Mouse (Mus musculus): ENCODE measurements around the gene Rrp36. TPM values are rescaled to one million over a fixed set of nuclear protein-coding genes. Genes with fewer than 3 reads are reported as not detected.

The Rrp36 gene
- polyA plus RNA-seq, 1 experiment from 2014 or later, result 70.0 TPM

GRCm38 (mm10) chr17:46703971-46704886, 30.1 kb upstream of the Rrp36 start:
- Histone ChIP-seq H3K4me3 (replicated peaks) (peak overlapping the region; percentile 89), H3K4me1 (replicated peaks) (peaks cover 36% of the 10 kb centered on the region), H3K4me2 (peak overlapping the region; percentile 87), H3K9me3 (no peaks in the 10 kb centered on the region), H3K36me3 (peaks cover 16% of the 10 kb centered on the region), H3K27me3 (no peaks in the 10 kb centered on the region), H3K27ac (peak overlapping the region; percentile 93), H3K9ac (replicated peaks) (peak overlapping the region; percentile 91)
- WGBS, result 5% methylated on average over 40 of the region's 41 CpGs
- peak; percentile 76 for ATAC-seq (ENCODE audit: insufficient number of reproducible peaks, insufficient read depth, low FRiP score, low TSS enrichment, low read depth)

GRCm38 (mm10) chr17:46702506-46702905, 28.4 kb upstream of the Rrp36 start:
- Histone ChIP-seq H3K36me3 (peaks cover 33% of the 10 kb centered on the region), H3K4me3 (replicated peaks) (0 out of 2 replicates have a peak overlapping the region, but pooled peaks have one; percentile 89), H3K9me3 (no peaks in the 10 kb centered on the region), H3K27me3 (no peaks in the 10 kb centered on the region), H3K27ac (no peak overlapping the region), H3K4me1 (replicated peaks) (peaks cover 36% of the 10 kb centered on the region), H3K4me2 (peak overlapping the region; percentile 87), H3K9ac (replicated peaks) (peak overlapping the region; percentile 91; the same call in 1 of the 2 replicates)
- no peak for ATAC-seq (ENCODE audit: insufficient number of reproducible peaks, insufficient read depth, low FRiP score, low TSS enrichment, low read depth)
- 88% methylated on average over 5 of the region's 5 CpGs for WGBS

- Histone ChIP-seq H3K27ac (0 out of 2 replicates have a peak overlapping the region, but pooled peaks have one; percentile 7), H3K4me3 (replicated peaks) (no peak overlapping the region), H3K36me3 (peaks cover 37% of the 10 kb centered on the region), H3K9ac (replicated peaks) (peak overlapping the region; percentile 24; the same call in 1 of the 2 replicates), H3K4me1 (replicated peaks) (peaks cover 36% of the 10 kb centered on the region), H3K27me3 (no peaks in the 10 kb centered on the region), H3K4me2 (0 out of 2 replicates have a peak overlapping the region, but pooled peaks have one; percentile 87), H3K9me3 (no peaks in the 10 kb centered on the region)
- 87% methylated on average over 12 of the region's 12 CpGs for WGBS
- ATAC-seq (ENCODE audit: insufficient number of reproducible peaks, insufficient read depth, low FRiP score, low TSS enrichment, low read depth), result no peak
Observed at GRCm38 (mm10) chr17:46702100-46702499, 27.9 kb upstream of the Rrp36 start.

GRCm38 (mm10) chr17:46701489-46701888, 27.3 kb upstream of the Rrp36 start:
- Histone ChIP-seq H3K4me3 (replicated peaks) (no peak overlapping the region), H3K27me3 (no peaks in the 10 kb centered on the region), H3K9ac (replicated peaks) (peak overlapping the region; percentile 24; the same call in 1 of the 2 replicates), H3K36me3 (peaks cover 40% of the 10 kb centered on the region), H3K9me3 (no peaks in the 10 kb centered on the region), H3K4me1 (replicated peaks) (peaks cover 35% of the 10 kb centered on the region), H3K4me2 (no peak overlapping the region), H3K27ac (0 out of 2 replicates have a peak overlapping the region, but pooled peaks have one; percentile 7)
- no peak for ATAC-seq (ENCODE audit: insufficient number of reproducible peaks, insufficient read depth, low FRiP score, low TSS enrichment, low read depth)
- 86% methylated on average over 12 of the region's 12 CpGs for WGBS

GRCm38 (mm10) chr17:46699912-46700311, 25.8 kb upstream of the Rrp36 start:
- Histone ChIP-seq H3K9me3 (no peaks in the 10 kb centered on the region), H3K27me3 (no peaks in the 10 kb centered on the region), H3K4me1 (replicated peaks) (peaks cover 24% of the 10 kb centered on the region), H3K36me3 (peaks cover 47% of the 10 kb centered on the region), H3K4me2 (no peak overlapping the region), H3K27ac (no peak overlapping the region), H3K4me3 (replicated peaks) (no peak overlapping the region), H3K9ac (replicated peaks) (no peak overlapping the region)
- ATAC-seq (ENCODE audit: insufficient number of reproducible peaks, insufficient read depth, low FRiP score, low TSS enrichment, low read depth), result no peak
- 70% methylated on average over 3 of the region's 3 CpGs for WGBS

GRCm38 (mm10) chr17:46699245-46699644, 25.1 kb upstream of the Rrp36 start:
- Histone ChIP-seq H3K27ac (no peak overlapping the region), H3K4me2 (no peak overlapping the region), H3K4me1 (replicated peaks) (peaks cover 24% of the 10 kb centered on the region), H3K4me3 (replicated peaks) (no peak overlapping the region), H3K9me3 (no peaks in the 10 kb centered on the region), H3K27me3 (no peaks in the 10 kb centered on the region), H3K9ac (replicated peaks) (no peak overlapping the region), H3K36me3 (peaks cover 47% of the 10 kb centered on the region)
- ATAC-seq (ENCODE audit: insufficient number of reproducible peaks, insufficient read depth, low FRiP score, low TSS enrichment, low read depth), result no peak
- 46% methylated on average over 5 of the region's 5 CpGs for WGBS

GRCm38 (mm10) chr17:46698515-46698914, 24.4 kb upstream of the Rrp36 start:
- WGBS, result 84% methylated on average over 6 of the region's 6 CpGs
- Histone ChIP-seq H3K4me1 (replicated peaks) (peaks cover 18% of the 10 kb centered on the region), H3K4me2 (no peak overlapping the region), H3K36me3 (peaks cover 53% of the 10 kb centered on the region), H3K27ac (no peak overlapping the region), H3K4me3 (replicated peaks) (no peak overlapping the region), H3K9me3 (no peaks in the 10 kb centered on the region), H3K9ac (replicated peaks) (no peak overlapping the region), H3K27me3 (no peaks in the 10 kb centered on the region)
- ATAC-seq (ENCODE audit: insufficient number of reproducible peaks, insufficient read depth, low FRiP score, low TSS enrichment, low read depth), result no peak

GRCm38 (mm10) chr17:46694517-46695063, 20.4 kb upstream of the Rrp36 start:
- Histone ChIP-seq H3K27me3 (no peaks in the 10 kb centered on the region), H3K4me2 (no peak overlapping the region), H3K9ac (replicated peaks) (no peak overlapping the region), H3K4me3 (replicated peaks) (no peak overlapping the region), H3K36me3 (peaks cover 64% of the 10 kb centered on the region), H3K9me3 (no peaks in the 10 kb centered on the region), H3K27ac (no peak overlapping the region), H3K4me1 (replicated peaks) (no peaks in the 10 kb centered on the region)
- ATAC-seq (ENCODE audit: insufficient number of reproducible peaks, insufficient read depth, low FRiP score, low TSS enrichment, low read depth), result no peak
- WGBS, result 58% methylated on average over 1 of the region's 1 CpGs

- WGBS, result 95% methylated on average over 2 of the region's 2 CpGs
- Histone ChIP-seq H3K9me3 (no peaks in the 10 kb centered on the region), H3K4me3 (replicated peaks) (no peak overlapping the region), H3K4me1 (replicated peaks) (no peaks in the 10 kb centered on the region), H3K27ac (no peak overlapping the region), H3K27me3 (no peaks in the 10 kb centered on the region), H3K4me2 (no peak overlapping the region), H3K36me3 (peaks cover 55% of the 10 kb centered on the region), H3K9ac (replicated peaks) (no peak overlapping the region)
- ATAC-seq (ENCODE audit: insufficient number of reproducible peaks, insufficient read depth, low FRiP score, low TSS enrichment, low read depth), result no peak
Observed at GRCm38 (mm10) chr17:46691390-46691789, 17.2 kb upstream of the Rrp36 start.

- Histone ChIP-seq H3K4me3 (replicated peaks) (no peak overlapping the region), H3K27ac (no peak overlapping the region), H3K9me3 (no peaks in the 10 kb centered on the region), H3K36me3 (peaks cover 56% of the 10 kb centered on the region), H3K27me3 (no peaks in the 10 kb centered on the region), H3K9ac (replicated peaks) (no peak overlapping the region), H3K4me2 (no peak overlapping the region), H3K4me1 (replicated peaks) (no peaks in the 10 kb centered on the region)
- 96% methylated on average over 12 of the region's 12 CpGs for WGBS
- ATAC-seq (ENCODE audit: insufficient number of reproducible peaks, insufficient read depth, low FRiP score, low TSS enrichment, low read depth), result no peak
Observed at GRCm38 (mm10) chr17:46690665-46691064, 16.5 kb upstream of the Rrp36 start.

GRCm38 (mm10) chr17:46685913-46686312, 11.8 kb upstream of the Rrp36 start:
- no peaks in the 10 kb centered on the region for H3K9me3 ChIP-seq
- ATAC-seq (ENCODE audit: insufficient number of reproducible peaks, insufficient read depth, low FRiP score, low TSS enrichment, low read depth), result no peak
- no peak overlapping the region for H3K9ac ChIP-seq (replicated peaks)
- no peak overlapping the region for H3K27ac ChIP-seq
- peaks cover 65% of the 10 kb centered on the region for H3K36me3 ChIP-seq
- no peaks in the 10 kb centered on the region for H3K27me3 ChIP-seq
- H3K4me1 ChIP-seq (replicated peaks), result peaks cover 12% of the 10 kb centered on the region
- WGBS, result 91% methylated on average over 6 of the region's 6 CpGs
- no peak overlapping the region for H3K4me2 ChIP-seq
- no peak overlapping the region for H3K4me3 ChIP-seq (replicated peaks)
